Mouse (Mus musculus): Measurements from ENCODE around the gene Gxylt1.
"Not testable (repeated sequence)": the region's sequence is repeated elsewhere in the genome, so short reads cannot be mapped to it uniquely, and the experiment has no call there.

Gene Gxylt1

DNA sequence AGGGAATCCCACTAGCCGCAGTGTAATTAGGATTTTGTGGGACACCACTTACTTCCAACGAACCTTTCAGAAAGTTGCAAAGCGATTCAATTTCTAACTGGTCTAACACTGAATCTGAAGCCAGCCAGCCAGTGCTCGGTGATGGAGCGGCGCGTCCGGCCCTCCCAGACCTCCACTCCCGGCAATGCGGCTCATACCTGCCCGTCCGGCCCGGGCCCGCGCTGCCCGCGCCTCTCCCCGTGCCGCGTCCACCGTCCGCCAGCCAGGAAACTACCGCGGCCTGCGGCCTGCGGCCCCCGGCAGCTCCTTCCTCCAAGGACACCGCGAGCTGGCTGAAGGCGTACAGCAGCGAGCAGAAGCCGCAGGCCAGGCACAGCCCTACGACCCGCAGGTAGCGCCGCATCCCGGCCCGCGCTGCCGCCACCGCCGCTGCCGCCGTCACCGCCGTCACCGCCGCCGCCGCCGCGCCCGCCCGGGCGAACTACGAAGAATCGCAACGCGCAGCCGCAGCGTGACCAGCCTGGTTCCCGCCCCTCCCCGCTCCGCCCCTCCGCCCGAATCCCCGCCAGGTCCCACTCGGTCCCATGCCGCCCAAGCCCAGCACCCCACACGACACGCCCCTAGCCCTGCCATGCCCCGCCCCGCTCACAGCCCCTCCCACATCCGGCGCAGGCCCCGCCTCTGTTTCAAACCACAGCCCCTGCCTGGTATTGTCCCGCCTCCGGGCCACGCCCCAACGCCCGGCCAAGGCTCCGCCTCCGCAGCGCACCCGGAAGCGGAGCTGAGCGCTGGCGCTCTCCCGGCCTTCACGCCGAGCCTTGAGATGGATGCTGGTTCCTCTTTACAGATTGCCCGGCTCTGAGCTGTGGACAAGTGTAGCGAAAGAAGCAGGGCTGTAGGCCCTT is at the start of gene Gxylt1:
TSS of gene Gxylt1 (minus strand) at position 501 of the 905 bp plus-strand sequence.
- peak; percentile 99 for DNase-seq

DNA sequence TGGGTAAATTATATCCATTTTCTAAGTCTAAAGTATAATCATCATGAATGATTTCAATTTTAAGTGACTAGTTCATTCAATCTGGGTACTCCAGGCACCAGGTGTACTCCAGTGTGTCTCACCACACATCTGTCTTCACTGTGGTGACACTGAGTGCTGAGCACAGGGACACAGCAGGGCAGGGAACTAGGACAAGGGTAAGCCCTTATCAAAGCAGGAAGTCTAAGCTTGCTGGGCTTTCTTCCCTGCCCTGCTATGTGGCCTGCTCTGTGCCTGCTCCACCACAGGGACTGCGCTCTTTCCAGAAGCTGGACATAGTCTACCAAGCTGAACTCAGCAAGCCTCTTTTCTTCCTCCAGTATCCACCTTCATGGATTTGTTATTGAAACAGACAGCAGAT is 43.8 kb upstream of the Gxylt1 start:
- DNase-seq, result no peak

DNA sequence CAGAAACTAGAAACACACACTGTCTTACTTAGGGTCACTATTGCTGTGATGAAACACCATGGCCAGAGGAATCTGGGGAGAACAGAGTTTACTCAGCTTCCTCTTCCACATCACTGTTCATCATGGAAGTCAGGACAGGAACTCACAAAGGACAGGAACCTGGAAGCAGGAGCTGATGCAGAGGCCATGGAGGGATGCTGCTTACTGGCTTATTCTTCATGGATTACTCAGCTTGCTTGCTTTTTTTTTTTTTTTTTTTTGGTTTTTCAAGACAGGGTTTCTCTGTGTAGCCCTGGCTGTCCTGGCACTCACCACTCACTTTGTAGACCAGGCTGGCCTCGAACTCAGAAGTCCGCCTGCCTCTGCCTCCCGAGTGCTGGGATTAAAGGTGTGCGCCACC is 35.3 kb upstream of the Gxylt1 start:
- DNase-seq, result not testable (repeated sequence)

DNA sequence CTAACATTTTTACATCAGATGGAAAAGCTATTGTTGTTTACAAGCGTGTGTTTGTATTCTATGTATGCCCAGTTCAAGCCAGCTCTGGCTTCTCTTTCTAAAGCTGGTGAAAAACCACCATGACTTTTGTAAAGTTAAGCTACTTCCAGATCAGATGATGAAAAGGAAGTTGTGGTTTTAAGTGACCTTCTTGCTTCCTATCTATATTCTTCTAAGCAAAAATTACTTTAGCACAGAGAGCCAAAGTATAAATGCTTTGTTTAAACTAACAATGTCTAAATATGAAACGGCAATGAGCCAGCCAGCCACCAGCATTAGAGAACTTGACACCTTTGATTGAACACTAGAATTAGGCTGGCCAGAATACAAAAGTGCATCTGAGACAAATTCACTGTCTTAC is 23.2 kb upstream of the Gxylt1 start:
- DNase-seq, result no peak

DNA sequence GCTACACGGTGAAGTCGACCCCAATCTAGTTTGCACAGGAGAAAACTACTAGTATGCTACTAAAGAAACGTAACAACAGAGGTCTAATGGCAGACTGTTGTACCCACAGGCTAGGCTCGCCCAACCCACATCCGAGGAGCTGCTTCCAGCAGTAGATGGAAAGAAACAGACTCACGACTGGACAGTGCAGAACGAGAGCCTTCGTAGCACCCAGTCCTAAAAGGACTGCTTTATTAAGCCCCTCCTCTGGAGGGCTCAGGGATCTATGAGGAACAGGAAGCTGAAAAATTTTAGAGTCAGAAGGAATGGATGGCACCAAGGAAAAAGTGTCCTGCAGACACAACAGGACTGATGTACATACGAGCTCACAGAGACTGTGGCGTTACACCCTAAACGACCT is 19.5 kb upstream of the Gxylt1 start:
- no peak for DNase-seq

DNA sequence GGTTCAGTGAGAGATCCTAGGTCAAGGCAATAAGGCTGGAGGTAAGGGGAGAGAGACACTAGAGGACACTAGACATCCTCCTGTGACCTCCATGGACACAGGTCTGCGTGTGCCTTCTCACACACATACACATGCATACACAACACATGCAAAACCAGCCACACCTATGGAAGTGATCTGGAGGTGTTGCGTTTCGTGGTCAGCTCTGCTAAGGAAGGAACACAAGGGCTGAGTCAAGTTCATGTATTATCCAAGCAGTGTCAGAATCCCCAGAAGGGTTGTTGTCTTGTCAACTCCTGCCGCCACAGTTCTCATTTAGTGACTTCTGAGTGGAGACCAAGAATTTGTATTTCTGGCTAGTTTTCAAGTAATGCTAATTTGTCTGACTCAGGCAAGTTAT is 13.3 kb upstream of the Gxylt1 start:
- DNase-seq, result no peak

DNA sequence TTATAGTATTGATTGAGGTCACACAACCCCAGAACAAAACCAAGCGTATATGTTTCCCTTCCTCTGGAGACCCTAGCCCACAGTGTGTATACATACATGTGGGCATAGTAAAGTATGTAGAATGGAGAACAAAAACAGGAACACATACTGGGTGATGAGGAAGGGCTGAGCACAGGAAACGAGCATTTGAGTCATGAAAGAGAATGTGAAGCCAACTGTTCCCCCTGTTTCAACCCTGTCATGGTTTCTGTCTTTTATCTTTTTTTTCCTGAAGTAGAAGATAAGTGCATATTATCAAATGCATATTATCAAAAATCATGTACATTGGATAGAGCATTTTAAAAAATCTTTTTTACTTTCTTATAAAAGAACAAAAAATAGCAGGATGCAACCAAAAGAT is 12.6 kb upstream of the Gxylt1 start:
- DNase-seq, result no peak

DNA sequence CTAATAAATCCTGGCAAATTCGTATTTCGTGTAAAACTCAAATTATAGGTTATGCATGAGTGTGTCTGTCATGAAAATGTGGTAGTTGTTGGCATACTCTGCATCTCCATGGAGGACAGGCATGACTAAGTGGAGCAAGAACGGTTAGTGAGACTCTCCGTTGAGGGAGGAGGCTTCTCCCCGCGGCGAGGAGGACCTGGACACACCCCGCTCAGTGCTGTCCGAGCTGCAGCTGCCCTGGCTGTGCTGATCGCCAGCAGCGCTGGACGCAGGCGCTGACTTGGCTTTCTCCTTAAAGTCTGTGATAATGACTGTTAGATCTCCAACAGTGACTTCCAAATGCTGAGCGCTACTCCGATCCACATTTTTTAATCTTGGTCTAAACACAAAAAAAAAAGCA is 10.3 kb upstream of the Gxylt1 start:
- no peak for DNase-seq

DNA sequence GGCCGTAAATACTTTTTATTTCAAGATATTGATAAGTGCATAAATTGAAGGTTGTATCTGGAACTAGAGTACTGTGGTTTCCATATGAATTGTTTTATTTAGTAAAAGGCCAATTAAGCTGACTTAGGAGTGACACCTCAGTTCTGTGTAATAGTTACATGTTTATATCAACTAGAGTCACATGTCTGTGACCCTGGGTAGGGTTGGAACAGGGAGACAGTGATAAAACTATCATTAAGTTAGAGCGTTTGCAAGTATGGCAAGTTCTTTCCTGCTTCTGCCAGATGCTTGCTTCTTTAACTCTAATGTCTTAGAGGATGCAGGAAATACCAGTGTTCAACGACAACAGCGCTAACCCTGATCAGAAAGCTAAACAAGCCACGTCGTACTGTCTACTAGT is 9.3 kb upstream of the Gxylt1 start:
- no peak for DNase-seq

DNA sequence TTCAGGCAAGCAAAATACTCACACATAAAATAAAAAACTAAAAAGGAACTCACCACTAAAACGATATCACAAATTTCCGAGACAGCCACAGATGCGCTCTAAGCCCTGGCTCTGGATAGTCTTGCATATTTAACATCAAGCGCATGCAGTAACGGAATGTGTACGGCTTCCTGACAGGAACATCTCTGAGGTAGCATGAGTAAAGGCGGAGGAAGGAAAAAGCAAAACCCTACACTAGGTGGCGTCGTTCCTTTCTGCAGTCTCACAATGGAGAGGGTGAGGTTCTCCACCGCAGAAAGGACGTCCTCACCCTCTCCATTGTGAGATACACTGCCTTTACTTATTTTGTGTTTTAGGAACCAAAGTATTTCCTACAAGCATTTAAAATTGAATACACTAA is 8.4 kb upstream of the Gxylt1 start:
- DNase-seq, result peak; percentile 23

DNA sequence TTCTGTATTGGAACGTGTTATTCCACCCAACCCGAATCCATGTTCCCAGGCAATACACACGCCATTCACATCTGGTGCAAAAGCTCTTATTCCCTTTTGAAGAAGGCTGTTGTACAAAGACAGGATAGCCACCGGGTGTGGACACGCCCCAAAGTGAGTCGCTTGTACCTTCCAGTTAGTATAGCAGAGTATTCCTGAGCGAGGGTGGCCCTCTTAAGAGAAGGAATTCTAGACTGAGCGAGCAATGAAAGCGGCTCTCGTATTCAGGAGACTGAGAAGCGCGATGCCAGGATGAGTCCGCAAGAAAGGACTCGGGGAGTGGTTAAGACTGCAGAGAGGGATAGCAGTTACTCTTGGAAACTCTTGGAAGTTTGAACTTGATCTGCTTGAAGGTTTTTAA is 1.3 kb upstream of the Gxylt1 start:
- DNase-seq, result no peak

DNA sequence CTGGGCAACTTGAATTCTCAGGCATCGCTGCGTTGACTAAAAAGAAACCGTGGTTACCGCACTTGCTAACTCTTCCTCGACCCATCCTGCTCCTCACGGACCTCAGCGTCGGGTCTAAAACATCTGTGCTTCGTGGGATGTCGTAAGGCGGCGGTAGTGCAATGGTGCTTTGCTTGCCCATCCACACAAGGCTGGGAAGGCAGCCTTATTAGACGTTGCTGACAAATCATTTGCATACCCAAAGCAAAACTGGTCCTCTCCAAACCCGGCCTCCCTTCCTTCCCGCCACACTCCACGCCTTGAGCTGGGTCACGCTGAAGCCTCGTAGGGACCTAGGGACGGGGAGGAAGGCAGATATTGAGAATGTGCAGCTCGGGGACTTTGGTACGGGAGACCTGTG is 644 bp upstream of the Gxylt1 start:
- DNase-seq, result no peak

DNA sequence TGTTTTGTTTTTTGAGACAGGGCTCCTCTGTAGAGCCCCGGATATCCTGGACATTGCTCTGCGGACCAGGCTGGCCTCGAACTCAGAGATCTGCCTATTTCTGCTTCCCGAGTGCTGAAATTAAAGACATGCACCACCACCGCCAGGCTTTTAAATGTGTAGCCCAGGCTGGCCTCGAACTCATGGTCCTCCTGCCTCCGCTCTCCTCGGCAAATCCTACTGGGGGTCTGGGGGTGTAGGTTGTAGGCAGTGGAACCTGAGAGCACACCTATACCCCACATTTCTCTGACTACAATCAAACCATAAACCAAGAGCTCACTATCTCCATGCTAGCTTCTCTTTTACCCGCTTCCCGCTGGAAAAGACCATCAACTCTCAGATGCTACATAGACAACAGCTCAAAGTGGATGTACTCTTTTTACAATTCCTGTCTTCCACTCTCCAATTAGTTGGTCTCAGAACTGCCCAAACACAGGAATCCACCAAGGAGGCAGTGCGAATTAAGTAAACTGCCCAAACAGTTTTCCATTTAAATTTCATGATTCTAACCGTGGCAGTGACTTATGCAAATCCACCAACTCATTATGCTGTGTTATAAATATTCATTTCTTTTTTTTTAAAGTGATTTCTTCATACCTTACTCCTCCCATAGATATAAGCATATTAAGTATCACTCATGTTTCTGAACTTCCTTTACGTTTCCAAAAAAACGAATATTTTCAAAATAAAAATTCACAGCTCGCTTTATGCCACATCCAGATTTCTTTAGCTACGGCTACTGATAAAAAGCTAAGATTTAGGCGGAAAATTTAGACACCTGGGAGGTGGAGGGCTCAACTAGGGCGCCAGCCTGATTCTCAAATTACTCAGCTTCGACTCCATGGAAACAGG is 946 bp downstream of the Gxylt1 start:
- no peak for DNase-seq

DNA sequence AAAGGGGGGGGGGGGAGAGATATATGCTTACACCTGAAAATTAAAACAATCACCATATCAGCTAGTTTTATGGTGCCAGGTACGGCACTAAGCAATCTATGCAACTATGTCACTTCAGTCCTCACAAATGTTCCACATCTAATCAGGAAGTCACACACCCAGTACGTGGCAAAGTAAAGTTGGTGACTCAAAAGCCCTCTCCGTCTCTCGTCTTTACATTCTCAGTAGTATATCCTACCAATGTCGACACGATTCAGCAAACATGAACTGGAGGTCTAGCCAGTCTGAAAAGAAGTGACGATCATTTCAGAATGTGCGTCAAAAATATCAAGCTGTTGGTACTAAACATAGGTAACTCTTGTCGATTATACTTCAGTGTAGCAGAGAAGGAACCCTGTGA is 2.0 kb downstream of the Gxylt1 start:
- no peak for DNase-seq

DNA sequence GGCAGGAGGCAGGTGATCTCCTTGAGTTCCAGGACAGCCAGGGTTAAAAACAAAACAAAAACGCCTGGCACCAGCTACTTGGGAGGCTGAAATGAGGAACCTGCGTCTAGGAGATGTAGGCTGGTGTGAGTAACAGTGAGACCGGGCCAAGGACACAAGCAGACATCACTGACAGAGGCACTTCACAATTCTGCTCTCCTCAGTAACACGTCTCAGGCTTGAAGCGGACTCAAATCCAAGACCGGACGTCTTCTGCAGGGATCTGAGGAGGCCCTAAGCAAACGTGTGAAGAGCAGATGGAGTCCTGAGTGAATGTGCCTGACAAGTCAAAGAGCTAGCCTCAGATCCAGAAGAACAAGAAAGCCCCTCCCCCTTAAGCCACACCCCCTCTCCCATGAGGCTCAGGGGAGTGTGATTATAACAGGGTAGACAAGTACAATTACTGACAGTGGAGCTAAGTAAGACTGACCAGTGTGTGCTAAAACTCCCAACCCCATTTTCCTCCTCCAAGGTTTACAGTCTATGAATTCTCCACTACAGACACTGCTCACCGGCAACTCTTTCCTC is 4.6 kb downstream of the Gxylt1 start:
- no peak for DNase-seq

DNA sequence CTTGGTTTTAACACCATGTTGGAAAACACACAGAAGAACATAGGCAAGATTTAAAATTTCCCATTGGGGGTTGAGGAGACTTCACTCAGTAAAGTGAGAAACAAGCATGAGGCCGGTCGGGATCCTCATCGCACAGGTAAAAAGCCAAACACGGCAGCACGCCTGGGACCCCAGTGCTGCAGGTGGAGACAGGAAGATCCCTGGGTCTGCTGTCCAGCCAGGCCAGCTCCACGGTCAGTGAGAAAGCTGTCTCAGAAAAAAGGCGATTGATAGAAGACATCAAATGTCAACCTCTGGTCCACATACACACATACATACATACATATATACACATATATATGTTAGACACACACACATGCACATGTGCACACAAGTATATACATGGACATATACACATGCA is 5.4 kb downstream of the Gxylt1 start:
- DNase-seq, result no peak

DNA sequence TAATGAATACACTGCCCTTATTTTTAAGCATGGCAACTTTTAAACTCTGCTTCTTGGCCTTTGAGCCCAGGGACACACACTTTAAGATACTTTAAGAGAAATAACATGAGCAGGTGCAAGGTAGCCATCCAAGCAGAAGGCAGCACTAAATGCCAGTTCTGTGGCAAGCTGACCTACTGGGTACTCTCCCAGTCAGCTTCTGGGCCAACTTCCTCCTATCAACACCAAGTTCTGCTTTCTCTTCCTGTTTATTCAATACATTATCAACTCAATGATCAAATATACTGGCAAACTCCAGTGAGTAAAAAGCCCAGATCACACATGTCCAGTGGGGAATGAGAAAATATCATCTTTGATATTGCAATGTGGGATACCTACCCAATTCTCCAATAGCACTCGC is 7.0 kb downstream of the Gxylt1 start:
- no peak for DNase-seq

DNA sequence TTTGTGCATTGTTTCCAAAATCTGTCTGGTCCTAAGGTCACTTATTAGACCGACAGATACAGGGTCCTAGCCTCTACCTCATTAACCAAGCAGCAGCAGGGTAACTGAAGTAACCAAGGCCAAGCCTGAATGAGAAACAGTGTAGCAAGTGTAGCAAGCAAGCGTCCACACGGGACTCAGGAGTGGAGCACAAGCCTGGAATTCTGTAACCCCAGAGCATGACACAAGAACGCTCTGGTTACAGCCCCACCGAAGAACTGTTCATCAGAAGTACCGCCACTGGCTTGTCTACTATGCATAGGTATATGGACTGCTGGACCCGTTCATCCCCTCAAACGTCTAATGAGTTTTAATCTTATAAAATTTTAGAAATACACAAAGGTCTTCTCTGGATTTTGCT is 7.5 kb downstream of the Gxylt1 start:
- no peak for DNase-seq

DNA sequence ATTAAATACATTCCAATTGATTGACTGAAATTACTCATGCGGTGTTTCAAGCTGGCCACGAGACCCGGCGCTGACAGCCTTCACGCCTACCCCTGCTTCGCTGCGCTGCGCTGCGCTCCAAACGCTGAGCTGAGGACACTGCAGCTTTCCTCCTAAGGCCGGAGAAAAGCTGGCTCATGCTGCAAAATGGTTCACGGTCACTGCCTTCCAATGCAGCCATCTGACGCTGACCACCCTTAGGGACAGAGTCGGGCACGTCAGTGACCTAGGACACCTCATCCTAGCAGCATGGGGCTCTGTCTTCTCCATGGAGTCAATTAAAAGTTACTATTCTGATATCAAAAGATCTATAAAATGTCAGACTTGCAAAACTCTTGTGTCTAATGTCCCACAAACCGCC is 8.6 kb downstream of the Gxylt1 start:
- no peak for DNase-seq

DNA sequence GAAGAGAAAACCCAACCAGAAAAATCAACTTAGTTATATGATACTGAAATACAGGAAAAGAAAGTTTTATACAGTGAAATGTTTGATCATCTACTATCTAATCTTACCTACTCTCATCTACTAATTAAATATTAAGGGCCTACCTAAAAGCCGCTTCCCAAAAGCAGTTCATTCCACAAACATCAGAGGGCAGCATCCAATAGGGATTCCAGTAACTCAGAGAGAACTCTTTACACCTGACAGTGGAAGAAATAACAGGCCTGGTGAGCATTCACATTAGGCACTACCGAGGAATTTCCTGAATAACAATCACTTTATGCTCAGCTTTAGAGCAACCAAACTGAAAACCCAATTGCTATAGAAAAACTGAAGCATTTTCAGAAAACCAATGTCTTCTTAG is 9.3 kb downstream of the Gxylt1 start:
- DNase-seq, result peak; percentile 50

DNA sequence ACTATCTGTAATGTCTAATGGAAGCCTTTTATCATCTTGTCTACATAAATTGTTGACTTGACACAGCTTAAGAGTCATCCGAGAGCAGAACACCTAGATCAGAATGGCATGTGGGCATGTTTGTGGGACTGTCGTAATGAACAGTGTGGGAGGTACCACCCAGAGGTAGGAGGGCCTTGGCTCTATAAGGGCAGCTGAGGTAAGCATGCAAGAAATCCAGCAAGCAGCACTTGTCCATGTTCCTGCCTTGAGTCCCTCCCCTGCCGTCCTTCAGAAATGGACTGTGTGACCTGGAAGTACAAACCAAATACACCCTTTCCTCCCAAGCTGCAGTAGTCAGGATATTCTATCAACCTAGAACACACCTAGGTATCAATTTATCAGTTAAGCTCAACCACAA is 9.7 kb downstream of the Gxylt1 start:
- DNase-seq, result no peak

DNA sequence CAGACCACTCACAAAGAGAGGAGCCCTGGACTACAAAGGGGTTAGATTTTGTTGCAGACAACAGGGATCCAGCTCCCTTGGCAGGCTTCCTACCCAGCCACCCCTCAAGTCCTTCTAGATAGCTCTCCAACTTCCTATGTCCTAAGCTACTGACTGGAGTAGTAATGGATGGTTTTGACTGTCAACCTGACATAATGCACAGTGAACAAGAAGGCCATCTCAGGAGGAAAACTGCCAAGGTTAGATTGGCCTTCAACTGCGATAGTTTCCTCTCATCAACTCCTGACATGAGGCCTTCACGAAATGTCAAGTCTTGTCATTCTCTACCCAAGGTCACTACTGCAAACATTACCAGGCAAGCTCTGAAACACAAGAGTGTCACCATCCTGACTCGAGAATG is 10.8 kb downstream of the Gxylt1 start:
- no peak for DNase-seq

DNA sequence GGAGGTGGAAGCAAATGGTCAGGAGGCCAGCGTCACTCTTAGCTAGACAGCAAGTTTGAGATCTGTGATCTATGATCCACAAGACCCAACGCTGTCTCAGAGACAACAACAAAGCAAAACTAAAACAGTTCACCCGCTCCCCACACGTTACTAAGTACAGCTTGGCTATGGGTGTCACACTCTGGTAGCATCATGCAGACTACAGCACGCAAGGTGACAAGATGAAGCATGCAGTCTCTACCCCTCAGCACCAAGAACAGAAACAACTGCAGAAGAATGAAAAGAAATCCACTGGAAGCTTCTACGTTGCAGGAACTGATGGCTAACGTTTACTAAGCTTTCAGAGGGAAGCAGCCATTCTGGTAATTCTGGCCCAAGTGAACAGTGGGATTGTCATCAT is 11.4 kb downstream of the Gxylt1 start:
- no peak for DNase-seq

DNA sequence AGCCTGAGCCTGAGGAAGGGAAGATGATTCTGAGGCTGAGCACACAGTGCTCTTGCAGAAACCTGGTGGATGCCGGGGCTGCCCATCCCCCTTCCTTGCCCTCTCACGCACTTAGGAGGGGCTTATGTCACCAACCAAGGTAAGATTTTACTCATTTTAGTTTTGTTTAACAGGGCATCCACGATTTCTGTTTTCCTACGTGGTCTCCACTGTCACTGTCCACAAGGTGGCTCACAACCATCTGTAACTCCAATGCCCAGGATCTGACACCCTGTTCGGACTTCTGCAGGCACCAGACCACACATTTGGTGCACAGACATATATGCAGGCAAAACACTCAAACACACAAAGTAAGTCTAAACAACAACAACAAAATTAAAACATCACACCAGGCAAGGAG is 12.2 kb downstream of the Gxylt1 start:
- no peak for DNase-seq

All from right cerebral cortex, postnatal 14 days (tissue).